Mouse (Mus musculus) mesoderm, embryonic 11.5 days (tissue): ENCODE data around the gene Lrfn2.

ENCODE experiments used
- DNase-seq: peaks from one replicate; pipeline ENCODE4 v3.0.0-alpha.2; 2012; ENCODE audit warnings: low read depth, low spot score

The Lrfn2 gene

GRCm38 (mm10) chr17:49033686-49034250 lies 101.6 kb downstream of the Lrfn2 start:
- DNase-seq = no peak

- no peak for DNase-seq
These were observed 102.9 kb downstream of the Lrfn2 start for GRCm38 (mm10) chr17:49035052-49035451.

GRCm38 (mm10) chr17:49037163-49037950 lies 105.2 kb downstream of the Lrfn2 start:
- no peak for DNase-seq

- peak; percentile 71 for DNase-seq
These were observed 111.8 kb downstream of the Lrfn2 start for GRCm38 (mm10) chr17:49043806-49044640.

GRCm38 (mm10) chr17:49047921-49048320 lies 115.7 kb downstream of the Lrfn2 start:
- DNase-seq = peak; percentile 47

GRCm38 (mm10) chr17:49051231-49051630 lies 119.1 kb downstream of the Lrfn2 start:
- no peak for DNase-seq

- DNase-seq = no peak
These were observed 129.0 kb downstream of the Lrfn2 start for GRCm38 (mm10) chr17:49061141-49061540.

GRCm38 (mm10) chr17:49063789-49064188 lies 131.6 kb downstream of the Lrfn2 start:
- peak; percentile 28 for DNase-seq

- no peak for DNase-seq
These were observed 132.3 kb downstream of the Lrfn2 start for GRCm38 (mm10) chr17:49064526-49064925.

- DNase-seq = no peak
These were observed 132.9 kb downstream of the Lrfn2 start for GRCm38 (mm10) chr17:49065050-49065449.

GRCm38 (mm10) chr17:49066748-49067147 lies 134.6 kb downstream of the Lrfn2 start:
- DNase-seq = no peak

- peak; percentile 3 for DNase-seq
These were observed 146.0 kb downstream of the Lrfn2 start for GRCm38 (mm10) chr17:49078168-49078567.

- DNase-seq = no peak
These were observed 147.5 kb downstream of the Lrfn2 start for GRCm38 (mm10) chr17:49079647-49080046.

GRCm38 (mm10) chr17:49083594-49084380 lies 151.6 kb downstream of the Lrfn2 start:
- no peak for DNase-seq

- no peak for DNase-seq
These were observed 152.9 kb downstream of the Lrfn2 start for GRCm38 (mm10) chr17:49085111-49085510.

- no peak for DNase-seq
These were observed 164.8 kb downstream of the Lrfn2 start for GRCm38 (mm10) chr17:49096781-49097544.

GRCm38 (mm10) chr17:49111399-49111798 lies 179.2 kb downstream of the Lrfn2 start:
- no peak for DNase-seq

GRCm38 (mm10) chr17:49111911-49112310 lies 179.7 kb downstream of the Lrfn2 start:
- no peak for DNase-seq

- no peak for DNase-seq
These were observed 181.2 kb downstream of the Lrfn2 start for GRCm38 (mm10) chr17:49113336-49113735.

GRCm38 (mm10) chr17:49124166-49124565 lies 192.0 kb downstream of the Lrfn2 start:
- peak; percentile 3 for DNase-seq

- DNase-seq = no peak
These were observed 192.5 kb downstream of the Lrfn2 start for GRCm38 (mm10) chr17:49124642-49125041.
